Mouse (Mus musculus): ENCODE results near the gene Rhpn2. TPM values are rescaled to one million over a fixed set of nuclear protein-coding genes. Genes with fewer than 3 reads are reported as not detected.
A peak's percentile ranks its signal among the peaks of the same experiment; 100 is the strongest.

The Rhpn2 gene
- total and polyA plus RNA-seq, 3 experiments: 3.0 to 4.2 (median 3.1) TPM

GRCm38 (mm10) chr7:35341282-35341681 is 7.3 kb downstream of the Rhpn2 start:
- Histone ChIP-seq H3K36me3 (ENCODE audit: control insufficient read depth, insufficient read depth, low read length) (no peaks in the 10 kb centered on the region), H3K27ac (no peak overlapping the region), H3K27me3 (ENCODE audit: control insufficient read depth, insufficient read depth, low read length) (no peaks in the 10 kb centered on the region), H3K4me1 (ENCODE audit: control insufficient read depth, insufficient read depth, low read length) (peaks cover 1% of the 10 kb centered on the region; the same call in 1 of the 2 replicates), H3K9ac (ENCODE audit: low read depth, low read length) (no peak overlapping the region), H3K79me2 (replicated peaks; ENCODE audit: control insufficient read depth, insufficient read depth, low read length) (0 out of 2 replicates have a peak, but pooled peaks cover 1% of the 10 kb centered on the region), H3K4me3 (no peak overlapping the region)
- intact Hi-C loops (cut with DNase I): no loop called here
- WGBS: 70% methylated on average over 6 of the region's 6 CpGs
- no peak for DNase-seq
- TF ChIP-seq EP300 (IDR thresholded peaks at IDR 0.05; ENCODE audit: insufficient read depth, low read depth, low read length): no peak
- TF ChIP-seq POLR2A (IDR thresholded peaks at IDR 0.05; ENCODE audit: insufficient read depth, low read depth, low read length): no peak
- no peak for TF ChIP-seq CTCF (IDR thresholded peaks at IDR 0.05)

- DNase-seq: no peak
- Histone ChIP-seq H3K27me3 (ENCODE audit: control insufficient read depth, insufficient read depth, low read length) (no peaks in the 10 kb centered on the region), H3K79me2 (replicated peaks; ENCODE audit: control insufficient read depth, insufficient read depth, low read length) (0 out of 2 replicates have a peak, but pooled peaks cover 1% of the 10 kb centered on the region), H3K9ac (ENCODE audit: low read depth, low read length) (no peak overlapping the region), H3K27ac (no peak overlapping the region), H3K4me1 (ENCODE audit: control insufficient read depth, insufficient read depth, low read length) (peaks cover 1% of the 10 kb centered on the region; the same call in 1 of the 2 replicates), H3K36me3 (ENCODE audit: control insufficient read depth, insufficient read depth, low read length) (no peaks in the 10 kb centered on the region), H3K4me3 (no peak overlapping the region)
- TF ChIP-seq EP300 (IDR thresholded peaks at IDR 0.05; ENCODE audit: insufficient read depth, low read depth, low read length): no peak
- no peak for TF ChIP-seq POLR2A (IDR thresholded peaks at IDR 0.05; ENCODE audit: insufficient read depth, low read depth, low read length)
- no peak for TF ChIP-seq CTCF (IDR thresholded peaks at IDR 0.05)
- intact Hi-C loops (cut with DNase I): no loop called here
- WGBS: 50% methylated on average over 4 of the region's 4 CpGs
These were observed 8.5 kb downstream of the Rhpn2 start for GRCm38 (mm10) chr7:35342498-35342897.

GRCm38 (mm10) chr7:35344785-35345330 is 10.9 kb downstream of the Rhpn2 start:
- TF ChIP-seq EP300 (IDR thresholded peaks at IDR 0.05; ENCODE audit: insufficient read depth, low read depth, low read length) (no peak), CTCF (IDR thresholded peaks at IDR 0.05) (no peak), POLR2A (IDR thresholded peaks at IDR 0.05; ENCODE audit: insufficient read depth, low read depth, low read length) (no peak)
- intact Hi-C loops (cut with DNase I): no loop called here

GRCm38 (mm10) chr7:35347918-35348700 is 14.1 kb downstream of the Rhpn2 start:
- no peak overlapping the region for H3K27ac ChIP-seq
- H3K4me3 ChIP-seq: no peak overlapping the region
- intact Hi-C loops (cut with DNase I): no loop called here
- H3K9ac ChIP-seq (ENCODE audit: low read depth, low read length): no peak overlapping the region
- H3K79me2 ChIP-seq (replicated peaks; ENCODE audit: control insufficient read depth, insufficient read depth, low read length): 0 out of 2 replicates have a peak, but pooled peaks cover 1% of the 10 kb centered on the region
- TF ChIP-seq POLR2A (IDR thresholded peaks at IDR 0.05; ENCODE audit: insufficient read depth, low read depth, low read length): no peak
- TF ChIP-seq EP300 (IDR thresholded peaks at IDR 0.05; ENCODE audit: insufficient read depth, low read depth, low read length): no peak
- TF ChIP-seq CTCF (IDR thresholded peaks at IDR 0.05): no peak
- DNase-seq: peak in 1 of 2 experiments; percentile 14
- no peaks in the 10 kb centered on the region for H3K27me3 ChIP-seq (ENCODE audit: control insufficient read depth, insufficient read depth, low read length)
- H3K36me3 ChIP-seq (ENCODE audit: control insufficient read depth, insufficient read depth, low read length): no peaks in the 10 kb centered on the region
- WGBS: 46% methylated on average over 17 of the region's 18 CpGs
- H3K4me1 ChIP-seq (ENCODE audit: control insufficient read depth, insufficient read depth, low read length): no peaks in the 10 kb centered on the region; the same call in 1 of the 2 replicates

More at GRCm38 (mm10) chr7:35344785-35345330, 10.9 kb downstream of the Rhpn2 start:
- Histone ChIP-seq H3K79me2 (replicated peaks; ENCODE audit: control insufficient read depth, insufficient read depth, low read length) (0 out of 2 replicates have a peak, but pooled peaks cover 1% of the 10 kb centered on the region), H3K9ac (ENCODE audit: low read depth, low read length) (no peak overlapping the region), H3K27me3 (ENCODE audit: control insufficient read depth, insufficient read depth, low read length) (no peaks in the 10 kb centered on the region), H3K36me3 (ENCODE audit: control insufficient read depth, insufficient read depth, low read length) (no peaks in the 10 kb centered on the region), H3K27ac (no peak overlapping the region), H3K4me3 (no peak overlapping the region), H3K4me1 (ENCODE audit: control insufficient read depth, insufficient read depth, low read length) (peaks cover 1% of the 10 kb centered on the region; the same call in 1 of the 2 replicates)
- WGBS: 62% methylated on average over 5 of the region's 5 CpGs
- no peak for DNase-seq

- TF ChIP-seq CTCF (IDR thresholded peaks at IDR 0.05) (no peak), POLR2A (IDR thresholded peaks at IDR 0.05; ENCODE audit: insufficient read depth, low read depth, low read length) (no peak), EP300 (IDR thresholded peaks at IDR 0.05; ENCODE audit: insufficient read depth, low read depth, low read length) (no peak)
- H3K9ac ChIP-seq (ENCODE audit: low read depth, low read length): no peak overlapping the region
- H3K27me3 ChIP-seq (ENCODE audit: control insufficient read depth, insufficient read depth, low read length): no peaks in the 10 kb centered on the region
- intact Hi-C loops (cut with DNase I): no loop called here
- H3K27ac ChIP-seq: no peak overlapping the region
- no peaks in the 10 kb centered on the region for H3K36me3 ChIP-seq (ENCODE audit: control insufficient read depth, insufficient read depth, low read length)
- no peaks in the 10 kb centered on the region; the same call in 1 of the 2 replicates for H3K4me1 ChIP-seq (ENCODE audit: control insufficient read depth, insufficient read depth, low read length)
- no peak overlapping the region for H3K4me3 ChIP-seq
- H3K79me2 ChIP-seq (replicated peaks; ENCODE audit: control insufficient read depth, insufficient read depth, low read length): 0 out of 2 replicates have a peak, but pooled peaks cover 1% of the 10 kb centered on the region
- WGBS: 82% methylated on average over 4 of the region's 4 CpGs
- DNase-seq: no peak
These were observed 15.1 kb downstream of the Rhpn2 start for GRCm38 (mm10) chr7:35349022-35349421.

Data from heart, adult 2 months (tissue).